Mouse (Mus musculus) T-cell, adult 2 months (primary cell): Measurements from ENCODE around the gene Gfap.

Experiments used
- DNase-seq: peaks from one replicate; pipeline ENCODE4 v3.0.0; 2022; ENCODE audit warnings: low spot score

The Gfap gene

DNA sequence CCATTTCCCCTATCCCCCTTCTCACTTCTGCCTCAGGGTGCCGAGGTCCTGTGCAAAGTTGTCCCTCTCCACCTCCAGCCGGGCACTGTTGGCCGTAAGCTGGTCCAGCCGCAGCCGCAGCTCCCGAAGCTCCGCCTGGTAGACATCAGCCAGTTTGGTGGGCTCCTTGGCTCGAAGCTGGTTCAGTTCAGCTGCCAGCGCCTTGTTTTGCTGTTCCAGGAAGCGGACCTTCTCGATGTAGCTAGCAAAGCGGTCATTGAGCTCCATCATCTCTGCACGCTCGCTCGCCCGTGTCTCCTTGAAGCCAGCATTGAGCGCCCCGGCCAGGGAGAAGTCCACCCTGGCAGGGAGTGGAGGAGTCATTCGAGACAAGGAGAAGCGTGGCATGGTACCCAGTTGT, 4.1 kb downstream of the Gfap start:
- DNase-seq = no peak

DNA sequence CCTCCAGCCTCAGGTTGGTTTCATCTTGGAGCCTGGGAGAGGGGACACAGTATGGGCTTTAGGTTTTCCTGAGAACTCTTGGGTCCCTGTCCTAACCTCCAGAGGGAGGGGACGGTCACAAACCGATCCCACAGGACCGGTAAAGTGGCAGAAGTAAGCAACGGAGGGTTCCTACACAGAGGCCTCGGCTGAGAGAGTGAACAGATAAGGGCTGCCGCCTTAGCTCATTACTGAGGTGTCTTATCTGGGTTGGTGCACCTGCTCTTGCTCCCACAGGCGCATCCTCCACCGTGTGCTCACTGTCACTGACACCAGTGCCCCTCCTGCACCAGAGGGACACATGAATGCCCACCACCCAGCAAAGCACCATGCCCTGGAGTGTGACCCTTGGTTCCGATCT, 4.9 kb downstream of the Gfap start:
- no peak for DNase-seq

DNA sequence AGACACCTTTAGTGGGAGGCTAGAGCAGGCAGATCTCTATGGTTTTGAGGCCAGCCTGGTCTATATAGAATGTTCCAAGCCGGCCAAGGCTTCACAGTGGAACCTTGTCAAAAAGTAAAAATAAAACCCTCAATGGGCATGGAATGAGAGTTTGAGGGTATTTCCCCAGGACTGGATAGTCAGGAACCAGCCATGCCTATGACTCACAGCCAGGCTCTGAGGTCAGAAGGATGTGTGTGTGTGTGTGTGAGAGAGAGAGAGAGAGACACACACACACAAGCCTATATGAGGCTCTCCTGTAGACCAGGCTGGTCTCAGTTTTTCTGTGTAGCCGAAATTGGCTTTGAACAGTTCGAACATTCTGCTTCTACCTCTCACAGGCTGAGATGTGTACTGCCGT, 6.0 kb downstream of the Gfap start:
- DNase-seq = no peak

DNA sequence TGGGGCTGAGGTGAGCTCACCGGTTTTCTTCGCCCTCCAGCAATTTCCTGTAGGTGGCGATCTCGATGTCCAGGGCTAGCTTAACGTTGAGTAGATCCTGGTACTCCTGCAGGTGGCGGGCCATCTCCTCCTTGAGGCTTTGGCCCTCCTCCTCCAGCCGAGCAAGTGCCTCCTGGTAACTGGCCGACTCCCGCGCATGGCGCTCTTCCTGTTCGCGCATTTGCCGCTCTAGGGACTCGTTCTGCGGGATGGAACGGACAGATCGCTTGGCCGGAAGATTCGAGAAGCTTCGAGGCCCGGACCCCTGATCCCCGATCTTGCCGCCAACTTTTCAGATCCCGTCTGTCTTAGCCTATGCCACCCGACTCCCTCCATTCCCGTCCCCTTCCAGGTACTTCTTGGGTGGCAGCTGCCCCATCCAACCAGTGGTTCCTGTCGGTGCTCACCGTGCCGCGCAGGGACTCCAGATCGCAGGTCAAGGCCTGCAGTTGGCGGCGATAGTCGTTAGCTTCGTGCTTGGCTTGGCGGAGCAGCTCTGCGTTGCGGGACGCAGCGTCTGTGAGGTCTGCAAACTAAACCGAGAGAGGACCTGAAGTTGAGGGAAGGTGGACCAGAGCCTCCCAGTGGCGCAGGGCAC, 7.6 kb downstream of the Gfap start:
- peak; percentile 49 for DNase-seq

DNA sequence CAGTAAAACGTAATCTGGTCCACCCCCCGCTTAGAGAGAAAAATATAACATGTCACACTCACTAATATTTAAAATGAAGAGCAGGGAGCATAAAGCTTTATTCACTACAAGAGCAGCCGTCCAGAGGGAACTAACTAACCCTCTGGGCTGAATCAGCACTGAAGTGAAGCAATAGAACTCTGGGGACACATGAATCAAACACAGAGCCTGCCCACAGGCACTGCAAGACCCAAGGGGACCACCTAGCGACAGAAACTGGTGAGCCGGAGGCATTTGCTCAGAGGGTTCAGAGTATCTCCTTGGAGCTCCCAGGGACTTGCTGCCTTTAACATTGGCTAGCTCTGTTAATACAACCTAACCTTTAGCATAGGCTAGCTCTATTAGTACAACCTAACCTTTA, 10.6 kb downstream of the Gfap start:
- DNase-seq = no peak

DNA sequence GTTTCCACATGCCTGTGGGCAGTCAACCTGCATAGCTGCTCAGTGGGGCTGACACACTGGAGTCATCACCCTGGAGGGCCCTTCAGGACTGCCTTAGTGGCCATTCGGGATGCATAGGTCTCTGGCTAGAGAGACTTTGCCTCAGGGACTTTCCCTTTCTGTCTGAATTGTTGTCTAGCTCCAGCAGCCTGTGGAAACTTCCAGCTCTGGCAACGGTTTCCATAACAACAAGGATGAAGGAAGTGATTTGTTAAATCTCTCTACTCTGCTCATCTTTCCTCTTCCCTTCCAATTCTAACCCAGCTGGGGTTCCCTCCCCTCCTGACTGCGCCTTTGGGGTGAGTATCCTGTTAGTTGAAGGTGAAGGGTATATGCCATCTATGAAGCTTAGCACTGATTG, 12.6 kb downstream of the Gfap start:
- DNase-seq = no peak

DNA sequence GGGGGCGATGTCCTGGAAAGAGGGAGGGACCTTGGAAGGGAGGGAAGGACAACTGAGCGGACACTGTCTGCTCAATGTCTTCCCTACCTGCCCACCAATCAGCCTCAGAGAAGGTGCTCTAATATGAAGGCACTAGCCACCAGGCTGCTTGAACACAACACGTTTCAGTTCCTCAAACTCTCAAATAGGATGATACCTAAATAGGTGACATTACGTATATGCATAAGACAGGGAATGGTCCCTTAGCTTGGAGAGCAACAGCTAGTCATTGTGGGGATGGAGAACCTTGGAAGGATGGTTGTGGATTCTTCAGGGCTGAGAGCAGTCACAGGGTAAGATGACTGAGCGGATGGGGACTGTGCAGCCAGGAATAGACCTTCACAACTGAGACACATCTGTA, 13.3 kb downstream of the Gfap start:
- DNase-seq = no peak

DNA sequence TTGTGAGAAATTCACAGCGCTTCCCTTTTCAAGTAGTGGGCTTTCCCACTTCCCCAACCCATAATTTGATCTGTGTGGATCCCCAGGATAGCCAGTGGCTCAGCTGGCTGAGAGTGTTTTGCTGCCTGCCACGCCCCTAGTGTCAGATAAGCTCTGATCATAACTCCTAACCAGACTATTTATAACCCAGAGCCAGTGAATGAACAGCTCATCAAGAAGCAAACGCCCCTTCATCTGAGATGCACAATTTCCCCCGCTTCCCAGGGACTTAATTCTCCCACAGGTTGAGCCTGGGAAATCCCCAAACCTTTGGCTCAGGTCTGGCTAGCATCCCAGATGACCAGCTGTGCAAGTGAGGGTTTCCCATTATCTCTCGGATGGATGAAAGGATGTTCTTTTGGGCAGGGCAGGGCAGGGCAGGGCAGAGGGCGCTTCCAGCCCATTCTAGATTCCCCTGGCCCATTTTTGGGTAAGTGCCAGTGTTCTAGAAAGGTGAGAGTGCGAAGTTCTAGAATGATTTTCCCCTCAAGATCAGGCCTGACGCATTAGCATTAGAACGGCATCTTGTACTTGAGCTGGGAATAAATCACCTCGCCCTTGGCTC, 16.0 kb downstream of the Gfap start, which contains the start of gene Fam187a:
Fam187a (plus strand) TSS at position 554 of the 604 bp plus-strand sequence.
- no peak for DNase-seq

DNA sequence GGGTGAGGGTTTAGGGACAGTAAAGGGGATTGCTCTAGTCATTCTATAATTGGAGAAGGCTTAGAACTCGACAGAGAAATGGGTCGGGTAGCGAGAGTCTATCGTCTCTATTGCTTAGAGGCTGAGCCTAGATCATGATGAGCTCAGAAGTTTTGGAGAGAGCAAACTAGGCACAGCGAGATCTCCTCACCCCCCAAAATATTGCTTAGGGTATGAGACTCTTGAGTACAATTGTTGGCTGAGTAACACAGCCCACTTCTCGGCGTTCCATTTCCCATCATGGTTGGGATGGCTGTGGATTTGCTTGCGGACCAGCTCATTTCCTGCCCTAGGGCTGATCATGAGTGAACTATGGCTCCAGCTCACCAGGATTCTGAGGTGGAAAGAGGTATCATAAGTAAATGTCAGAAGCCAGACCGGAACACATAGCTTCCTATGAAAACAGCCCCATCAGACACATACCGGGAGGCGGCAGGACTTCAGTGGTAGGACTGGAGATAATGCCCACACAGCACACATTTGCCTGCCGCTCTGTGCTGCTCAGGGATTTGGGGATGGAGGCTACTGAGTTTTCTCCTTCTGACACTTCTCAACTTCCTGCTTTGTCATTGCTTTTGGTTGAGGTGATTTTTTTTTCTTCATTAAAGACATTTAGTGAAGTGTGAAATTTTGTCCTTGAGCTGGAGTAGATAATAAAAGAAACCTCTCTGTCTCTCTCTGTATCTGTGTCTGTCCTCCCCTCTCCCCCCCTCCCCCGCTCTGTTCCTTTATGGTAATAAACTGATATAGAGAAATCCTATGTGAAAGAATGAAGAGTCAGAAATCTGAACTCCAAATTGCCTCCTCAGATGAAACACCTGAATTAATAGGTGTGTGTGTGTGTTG, 19.2 kb downstream of the Gfap start:
- DNase-seq = peak; percentile 5

DNA sequence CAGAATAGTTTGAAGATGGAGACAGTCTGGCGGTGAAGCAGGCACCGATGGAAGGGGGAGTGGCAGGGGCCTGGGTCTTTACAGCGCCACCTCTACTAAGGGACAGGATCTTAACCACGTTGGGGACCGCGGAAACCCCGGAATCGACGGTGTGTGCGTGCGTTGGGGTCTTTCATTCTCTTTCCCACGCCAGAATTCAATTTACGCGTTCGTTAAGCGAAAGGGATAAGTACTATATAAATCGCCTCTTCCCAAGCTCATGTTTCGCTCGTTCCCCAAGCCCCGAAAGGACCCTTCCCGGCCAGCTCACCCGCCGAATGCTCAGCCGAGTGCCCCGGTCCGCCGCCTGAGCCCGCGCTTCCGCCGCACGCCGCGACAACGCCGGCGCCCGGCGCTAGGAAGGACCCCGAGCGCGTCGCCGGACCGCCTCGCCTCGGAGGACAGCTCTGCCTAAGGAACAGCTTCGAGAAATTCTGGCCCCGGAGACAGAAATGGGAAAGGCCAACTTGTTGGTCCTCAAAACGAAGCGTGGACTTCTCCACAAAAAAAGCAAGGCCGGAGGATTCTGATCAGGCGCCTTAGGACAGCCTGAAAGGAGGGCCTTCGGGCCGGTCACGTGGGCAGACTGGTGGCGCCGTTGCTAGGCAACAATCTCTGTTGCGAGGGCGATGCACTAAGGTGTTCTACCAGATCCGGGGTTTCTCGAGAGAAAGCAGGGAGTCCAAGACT, 20.0 kb downstream of the Gfap start, which contains the start of the genes Eftud2 and Ccdc103:
Eftud2 (minus strand) TSS at position 401 of the 729 bp plus-strand sequence.
Ccdc103 (plus strand) TSS at position 620 of the 729 bp plus-strand sequence.
- DNase-seq = peak; percentile 93

DNA sequence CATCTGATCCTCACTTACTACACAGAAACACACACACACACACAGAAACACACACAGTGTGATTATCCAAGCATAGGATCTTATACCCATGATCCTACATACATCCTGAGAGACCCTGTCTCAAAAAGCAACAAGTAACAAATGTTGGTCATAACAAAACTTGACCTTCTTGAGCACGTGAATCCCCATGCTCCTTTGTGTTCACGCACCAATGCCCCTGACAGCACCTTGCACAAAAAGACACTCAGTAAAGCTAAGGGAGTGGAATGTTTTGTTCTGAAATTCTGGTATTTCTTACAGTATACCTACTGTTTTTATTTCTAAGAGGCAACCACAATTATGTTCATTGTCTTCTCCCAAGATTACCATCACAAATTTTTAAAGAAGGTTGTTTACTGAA, 21.2 kb downstream of the Gfap start:
- no peak for DNase-seq

DNA sequence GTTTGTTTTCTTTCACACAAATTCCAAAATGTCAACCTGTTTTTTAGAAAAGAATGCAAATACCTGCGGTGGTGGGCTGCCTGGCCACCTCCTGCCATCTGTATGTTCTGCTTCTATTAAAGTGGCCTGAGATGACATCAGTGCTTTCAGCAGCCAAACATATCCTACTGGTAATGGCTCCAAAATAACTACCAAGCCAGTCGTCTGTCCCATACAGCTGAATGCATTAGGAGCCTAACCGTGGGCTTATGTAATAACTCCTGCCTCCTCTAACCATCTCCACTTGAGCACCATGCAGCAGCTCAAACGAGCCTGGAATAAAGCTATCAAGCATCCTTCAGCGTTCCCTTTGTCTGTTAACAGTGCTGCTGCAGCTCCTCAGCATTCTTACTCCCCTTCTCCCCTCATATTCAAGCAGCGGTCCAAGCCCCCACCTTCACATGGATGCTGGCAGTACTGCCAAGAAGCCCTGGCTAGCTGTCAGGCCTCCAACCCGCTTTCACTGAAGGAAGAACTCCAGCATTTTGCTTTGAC, 25.8 kb downstream of the Gfap start:
- DNase-seq = no peak

DNA sequence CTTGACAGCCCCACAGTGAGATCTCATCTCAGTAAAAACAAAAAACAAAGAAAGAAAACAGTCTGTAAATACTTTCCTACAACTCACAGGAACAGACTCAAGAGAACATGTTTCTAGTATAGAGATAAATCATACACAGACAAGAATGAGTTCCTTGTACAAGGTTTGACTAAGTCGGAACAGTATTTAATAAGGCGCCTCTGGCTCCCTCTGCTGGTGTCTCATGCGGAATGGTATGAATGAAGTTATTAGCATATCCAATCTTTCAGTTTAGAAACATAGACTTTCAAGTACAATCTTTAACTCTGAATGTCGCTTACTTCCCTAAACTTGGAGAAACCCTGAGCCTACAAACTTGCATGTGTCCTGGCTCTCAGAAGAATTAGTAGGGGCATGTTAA, 36.4 kb downstream of the Gfap start:
- peak; percentile 18 for DNase-seq

DNA sequence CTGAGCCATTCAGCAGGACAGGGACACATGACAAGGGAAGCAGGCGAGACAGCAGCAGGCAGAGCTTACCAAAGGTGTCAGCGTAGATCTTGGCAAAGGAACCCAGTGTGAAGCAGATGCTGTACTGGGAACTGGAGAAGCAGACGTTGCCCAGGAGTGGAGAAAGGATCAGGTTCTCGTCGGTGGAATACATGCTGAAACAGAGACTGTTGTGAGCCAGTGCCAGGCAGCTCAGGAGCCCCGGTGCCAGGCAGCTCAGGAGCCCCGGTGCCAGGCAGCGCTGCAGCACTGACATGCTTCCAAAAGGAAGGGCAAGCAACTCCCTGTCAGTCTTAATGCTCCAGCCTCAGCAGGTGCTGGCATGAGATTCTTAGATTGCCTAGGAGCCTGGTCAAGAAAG, 40.8 kb downstream of the Gfap start:
- DNase-seq = no peak

DNA sequence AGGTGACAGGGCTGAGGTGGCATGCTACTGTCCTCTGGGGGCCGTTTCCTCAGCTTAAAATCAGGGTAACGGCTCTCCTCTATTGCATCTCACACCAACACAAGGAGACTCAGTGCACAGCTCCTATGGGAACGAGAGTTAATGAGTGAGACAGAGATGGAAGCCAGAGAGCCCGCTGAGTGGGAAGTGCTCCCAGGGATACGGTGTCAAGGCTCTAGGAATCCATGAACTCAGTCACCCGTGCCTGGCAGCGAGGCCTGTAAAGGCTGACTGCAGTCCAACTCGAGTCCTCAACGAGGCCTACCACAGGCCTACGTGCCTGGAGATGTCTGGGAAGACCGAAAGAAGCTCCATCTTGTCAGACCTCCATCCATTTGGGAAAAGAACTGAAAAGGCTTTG, 41.8 kb downstream of the Gfap start:
- no peak for DNase-seq

DNA sequence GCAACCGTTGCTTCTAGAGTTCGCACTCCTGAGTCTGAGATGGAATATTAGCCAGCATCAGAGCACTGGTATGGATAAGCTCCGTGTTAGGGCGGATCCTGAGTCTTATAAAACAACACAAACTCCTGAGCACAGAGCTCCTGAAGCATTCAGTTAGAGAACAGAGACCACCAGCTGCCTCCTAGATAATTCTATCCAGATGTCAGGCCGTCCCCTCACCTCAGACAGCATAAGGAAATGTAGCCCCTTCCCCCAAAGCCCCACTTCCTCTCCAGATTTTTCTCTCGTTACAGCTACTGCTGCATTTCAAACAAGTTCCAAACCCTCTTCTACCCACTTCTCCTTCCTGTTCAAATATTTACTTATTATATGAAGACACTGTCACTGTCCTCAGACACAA, 44.8 kb downstream of the Gfap start:
- no peak for DNase-seq

DNA sequence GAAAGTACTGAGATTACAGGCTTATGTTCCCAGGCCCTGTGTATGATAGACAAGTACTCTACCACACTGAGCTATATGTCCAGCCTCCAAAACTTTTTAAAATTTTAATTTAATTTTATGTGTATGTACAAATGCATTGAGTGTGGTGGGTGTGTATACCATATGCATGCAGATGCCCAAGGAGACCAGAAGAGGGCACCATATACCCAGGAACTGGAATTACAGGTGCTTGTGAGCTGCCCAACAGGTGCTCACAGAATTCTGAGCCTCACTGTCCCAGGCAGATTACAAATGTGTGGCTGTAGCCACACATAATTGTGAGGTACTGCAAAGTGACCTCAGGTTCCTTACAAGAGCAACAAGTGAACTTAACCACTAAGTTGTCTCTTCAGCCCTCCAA, 47.0 kb downstream of the Gfap start:
- no peak for DNase-seq

DNA sequence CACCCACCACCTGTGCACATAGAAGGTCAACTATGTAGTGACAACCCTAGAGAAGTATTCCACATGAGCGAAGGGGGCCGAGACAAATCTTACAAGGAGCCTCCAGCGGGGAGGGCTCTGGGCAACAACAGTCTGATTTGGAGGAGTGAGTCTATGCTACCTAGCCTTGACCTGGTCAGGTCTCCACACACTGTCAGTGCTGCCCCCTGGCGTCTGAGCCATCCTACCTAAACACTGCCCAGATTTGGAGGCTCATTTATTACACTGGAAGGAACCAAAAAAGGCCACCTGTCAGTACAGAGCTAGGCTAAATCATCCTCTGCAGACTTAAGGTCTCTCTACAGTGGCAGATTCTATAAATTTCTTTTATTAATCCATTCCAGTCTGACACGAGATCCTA, 48.8 kb downstream of the Gfap start:
- DNase-seq = peak; percentile 8

DNA sequence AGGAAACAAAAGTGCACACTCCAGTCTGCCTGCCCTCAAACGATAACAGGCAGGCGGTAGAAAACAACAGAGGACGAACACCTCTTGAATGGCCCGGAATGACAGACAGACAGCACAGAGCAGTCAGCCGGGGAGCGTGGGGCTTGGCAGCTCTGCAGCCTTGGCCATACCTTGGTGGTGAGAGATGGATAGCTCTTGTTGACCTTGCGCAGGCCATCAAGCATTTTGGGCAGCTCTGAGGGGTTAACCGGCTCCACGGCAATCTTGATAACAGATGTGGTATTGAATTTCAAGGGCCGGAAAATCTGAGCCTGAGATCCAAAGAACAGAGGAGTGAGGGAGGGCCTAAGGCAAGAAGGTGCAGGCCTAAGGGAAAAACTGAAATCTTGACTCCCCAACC, 54.8 kb downstream of the Gfap start:
- no peak for DNase-seq

DNA sequence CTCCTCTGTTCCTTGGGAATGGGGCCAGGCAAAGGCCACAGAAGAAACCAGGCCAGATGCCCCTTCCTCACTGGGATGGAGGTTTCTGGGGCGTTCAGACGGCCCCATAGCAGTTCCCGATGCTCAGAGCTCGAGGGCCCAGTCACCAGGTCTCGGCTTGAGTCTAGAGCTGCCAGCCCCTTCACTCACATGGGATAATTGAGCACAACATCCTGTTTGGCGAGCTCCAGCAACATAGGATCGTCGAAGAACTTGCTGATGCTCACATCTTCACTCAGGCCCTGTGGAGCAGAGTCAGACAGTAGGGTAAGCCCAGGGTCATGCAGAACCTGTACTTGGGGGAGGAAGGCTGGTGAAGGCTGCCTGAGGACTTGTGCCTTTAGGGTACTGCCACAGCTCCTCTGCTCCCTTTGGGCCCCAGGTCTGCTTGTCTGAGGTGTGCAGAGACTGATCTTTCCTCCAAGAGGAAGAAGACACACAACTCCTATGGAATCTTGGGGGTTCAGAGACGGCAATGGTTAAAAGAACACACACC, 62.0 kb downstream of the Gfap start:
- no peak for DNase-seq

DNA sequence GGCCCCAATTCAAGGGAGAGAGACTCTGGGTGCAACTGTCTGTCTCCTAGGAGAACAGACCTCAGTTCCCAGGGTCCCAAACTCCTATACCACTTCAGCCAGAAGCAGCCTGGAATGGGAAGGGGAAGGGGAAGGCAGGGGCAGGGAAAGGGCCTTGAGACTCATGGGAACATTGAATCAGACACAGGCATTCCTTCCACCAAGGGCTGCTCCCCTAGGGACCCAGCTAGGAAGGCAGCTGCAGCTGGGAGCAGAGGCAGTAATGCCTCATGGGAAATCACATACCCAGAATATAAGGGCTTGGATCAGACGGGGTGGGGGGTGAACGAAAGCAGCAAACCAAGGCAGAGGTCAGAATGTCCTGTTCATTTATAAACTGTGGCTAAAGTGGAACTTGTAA, 62.6 kb downstream of the Gfap start:
- no peak for DNase-seq

DNA sequence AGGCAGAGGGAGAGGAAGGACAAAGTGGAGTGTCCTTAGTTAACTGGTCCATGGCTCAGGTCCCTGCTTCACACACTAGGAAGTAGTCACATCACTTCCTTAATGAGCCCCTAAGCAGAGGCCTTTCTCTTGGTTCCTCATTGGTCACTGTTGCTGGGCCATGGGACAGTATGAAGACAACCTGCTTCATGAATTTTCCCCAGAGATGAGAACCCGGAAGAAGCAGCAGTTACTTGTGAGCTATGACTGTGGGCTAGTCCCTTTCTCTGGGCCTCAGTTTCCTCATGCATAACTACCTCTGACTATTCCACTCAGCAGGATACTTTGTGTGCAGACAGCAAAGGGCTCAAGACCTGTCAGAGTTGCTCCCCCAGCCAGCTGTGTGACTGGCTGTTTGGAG, 63.3 kb downstream of the Gfap start:
- no peak for DNase-seq
